Mouse (Mus musculus): ENCODE results near the gene Cd79b. TPM values are rescaled to one million over a fixed set of nuclear protein-coding genes. Genes with fewer than 3 reads are reported as not detected.
"Not testable (repeated sequence)": the region's sequence is repeated elsewhere in the genome, so short reads cannot be mapped to it uniquely, and the experiment has no call there.

Gene Cd79b
- total RNA-seq (2021): under 1 TPM; 0.51 to 0.70 TPM
- long read RNA-seq, experiment 1: 0 reads
- long read RNA-seq, experiment 2: 0 reads

- no peak for DNase-seq
These were observed at the start of gene Cd79b for GRCm38 (mm10) chr11:106314333-106314812. Gene Cd79b (minus strand): TSS chr11:106314762.

- DNase-seq: no peak
These were observed 44.8 kb upstream of the Cd79b start for GRCm38 (mm10) chr11:106359350-106359749.

- peak; percentile 57 for DNase-seq
These were observed 41.0 kb upstream of the Cd79b start for GRCm38 (mm10) chr11:106355382-106356128.

DNA sequence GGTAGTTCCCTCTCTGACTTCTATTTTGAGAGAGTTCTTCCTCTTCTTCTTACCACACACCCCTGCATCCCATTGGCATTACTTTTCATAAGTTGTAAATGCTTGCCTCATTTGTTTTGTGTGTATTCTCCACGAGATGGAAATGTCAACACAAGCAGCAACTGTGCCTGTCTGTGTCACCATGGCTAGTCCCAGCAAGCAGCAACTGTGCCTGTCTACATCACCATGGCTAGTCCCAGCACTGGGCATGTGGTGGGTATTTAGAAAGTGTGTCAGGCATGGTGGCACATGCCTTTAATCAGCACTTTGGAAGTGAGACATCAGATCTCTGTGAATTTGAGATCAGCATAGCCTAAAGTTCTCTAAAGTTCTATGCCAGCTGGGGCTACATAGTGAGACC is 39.6 kb upstream of the Cd79b start:
- no peak for DNase-seq

DNA sequence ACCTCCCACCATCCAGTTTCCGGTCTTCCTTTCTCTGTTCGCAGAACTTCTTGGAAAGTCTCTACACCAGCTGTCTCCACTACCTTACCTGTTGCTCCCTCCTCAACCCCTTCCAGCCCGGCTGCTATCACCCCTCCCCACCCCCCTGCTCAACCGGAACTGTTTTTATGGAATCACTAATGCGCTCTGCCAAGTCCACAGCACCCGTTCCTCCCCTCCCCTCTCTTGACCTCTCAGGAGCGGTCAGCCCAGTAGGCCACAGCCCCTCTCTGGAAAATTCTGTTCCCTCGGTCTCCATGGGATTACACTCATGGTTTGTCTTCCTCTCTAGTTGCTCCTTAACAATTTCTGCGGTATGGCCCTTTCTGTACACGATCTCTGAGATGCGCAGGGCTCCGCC is 38.6 kb upstream of the Cd79b start, which contains the start of gene Scn4a:
Gene Scn4a, minus strand, starts transcription at position 101 of the 400 bp plus-strand sequence.
- DNase-seq: no peak

GRCm38 (mm10) chr11:106351941-106352340 is 37.4 kb upstream of the Cd79b start:
- DNase-seq: no peak

DNA sequence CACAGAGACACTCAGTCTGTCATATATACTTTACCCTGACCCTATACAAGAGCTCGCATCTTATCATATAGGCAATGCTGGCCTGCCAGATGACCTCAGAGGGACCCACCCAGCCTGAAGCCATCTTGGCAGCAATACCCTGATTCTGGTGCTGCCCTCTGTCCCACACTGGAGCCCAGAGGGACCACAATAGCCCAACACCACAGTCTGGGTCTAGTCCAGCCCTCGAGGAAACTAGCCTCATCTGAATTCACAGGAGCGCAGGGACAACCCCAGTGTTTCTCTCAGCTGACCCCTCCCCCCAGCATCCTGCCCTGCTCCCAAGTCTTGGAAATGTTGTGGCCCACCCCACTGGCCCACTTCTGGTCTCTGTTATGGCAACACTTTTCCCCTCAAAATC is 36.7 kb upstream of the Cd79b start:
- DNase-seq: no peak

GRCm38 (mm10) chr11:106350853-106351252 is 36.3 kb upstream of the Cd79b start:
- DNase-seq: peak; percentile 83

DNA sequence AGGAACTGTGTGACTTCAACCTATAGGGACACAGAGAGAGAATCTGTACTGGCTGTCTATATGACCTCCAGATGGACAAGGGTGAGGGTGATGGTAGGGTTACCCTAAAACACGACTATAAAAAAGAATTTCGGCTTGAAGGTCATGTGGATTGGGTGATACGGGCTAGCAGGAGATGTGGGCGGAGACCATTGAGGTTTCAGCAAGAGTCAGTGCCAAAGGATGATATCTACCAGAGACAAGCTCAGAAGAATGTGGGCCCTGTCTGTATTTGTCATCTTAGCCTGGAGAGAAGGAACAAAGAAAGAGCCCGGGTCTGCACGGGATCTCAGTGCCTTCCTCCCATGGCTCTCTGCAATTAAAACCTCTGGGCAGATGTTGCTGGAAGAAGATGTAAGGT is 35.2 kb upstream of the Cd79b start:
- no peak for DNase-seq

GRCm38 (mm10) chr11:106344910-106345309 is 30.3 kb upstream of the Cd79b start:
- no peak for DNase-seq

- peak; percentile 63 for DNase-seq
These were observed 26.5 kb upstream of the Cd79b start for GRCm38 (mm10) chr11:106340990-106341520.

DNA sequence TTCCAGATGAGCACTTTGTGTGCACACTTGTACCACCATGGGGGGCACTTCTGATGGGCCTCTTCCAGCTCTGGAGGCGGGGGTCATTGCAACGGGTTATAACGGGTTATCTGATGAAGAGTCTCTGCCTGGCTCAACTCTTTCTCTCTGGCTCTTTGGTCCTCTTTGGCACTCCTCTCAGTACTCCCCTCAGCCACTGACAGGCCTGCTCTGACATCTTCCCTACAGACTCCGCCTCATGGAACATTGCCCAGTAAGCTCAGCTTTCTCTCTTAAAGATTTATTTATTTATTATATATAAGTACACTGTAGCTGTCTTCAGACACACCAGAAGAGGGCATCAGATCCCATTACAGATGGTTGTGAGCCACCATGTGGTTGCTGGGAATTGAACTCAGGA is 24.8 kb upstream of the Cd79b start:
- DNase-seq: not testable (repeated sequence)

- DNase-seq: no peak
These were observed 24.3 kb upstream of the Cd79b start for GRCm38 (mm10) chr11:106338870-106339269.

DNA sequence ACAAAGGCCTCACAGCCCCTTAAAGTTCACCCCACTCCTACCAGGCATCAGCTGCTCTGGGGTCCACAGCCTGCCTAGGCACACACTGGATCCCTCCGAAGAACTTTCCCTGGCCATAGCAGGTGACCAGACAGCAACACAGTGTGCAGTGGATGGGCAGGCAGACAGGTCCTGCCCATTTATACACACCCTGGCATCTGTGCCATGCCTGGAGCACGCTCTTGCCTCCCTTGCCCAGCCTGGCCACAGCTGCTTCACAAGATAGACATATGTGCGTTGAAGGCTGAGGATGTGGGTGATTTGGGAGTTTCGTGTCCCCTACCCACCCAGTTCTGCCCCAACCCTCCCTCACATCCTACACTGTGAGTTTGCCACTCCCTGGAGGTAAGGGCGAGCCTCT is 23.5 kb upstream of the Cd79b start:
- peak; percentile 44 for DNase-seq

GRCm38 (mm10) chr11:106334066-106334465 is 19.5 kb upstream of the Cd79b start:
- DNase-seq: peak; percentile 77

GRCm38 (mm10) chr11:106332458-106332857 is 17.9 kb upstream of the Cd79b start:
- peak; percentile 57 for DNase-seq

- no peak for DNase-seq
These were observed 15.1 kb upstream of the Cd79b start for GRCm38 (mm10) chr11:106329682-106330081.

GRCm38 (mm10) chr11:106329128-106329527 is 14.6 kb upstream of the Cd79b start:
- no peak for DNase-seq

- DNase-seq: peak; percentile 76
These were observed 14.0 kb upstream of the Cd79b start for GRCm38 (mm10) chr11:106328521-106328920.

GRCm38 (mm10) chr11:106326475-106326874 is 11.9 kb upstream of the Cd79b start:
- no peak for DNase-seq

DNA sequence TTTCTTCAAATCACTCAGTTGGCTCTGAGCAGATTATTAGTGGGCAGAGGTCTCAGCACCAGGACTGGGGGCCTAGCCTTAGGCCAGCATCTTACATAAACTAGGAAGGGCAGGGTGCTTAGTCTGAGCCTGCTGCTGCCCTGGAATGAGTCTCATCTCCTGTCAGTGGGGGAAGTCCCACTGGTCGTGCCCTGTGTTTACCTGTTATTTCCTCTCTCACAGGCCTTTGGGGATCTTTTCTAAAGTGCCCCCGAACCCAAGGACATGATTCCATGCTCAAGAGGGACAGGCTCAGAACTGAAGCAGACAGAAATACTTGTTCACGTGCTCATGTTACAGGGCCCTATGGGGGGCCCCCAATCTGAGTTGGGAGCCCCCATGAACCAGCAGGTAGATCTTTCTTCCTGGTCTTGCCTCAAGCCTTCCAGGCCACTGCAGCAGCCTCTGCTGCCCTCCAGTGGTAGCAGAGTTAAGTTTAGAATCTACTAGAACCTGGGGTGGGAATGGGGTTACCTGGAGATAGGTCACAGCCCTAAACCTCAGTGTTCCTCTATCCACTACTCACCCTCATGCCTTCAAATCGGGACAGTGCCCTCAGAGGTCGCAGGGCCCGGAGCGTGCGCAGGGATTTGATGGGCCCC is 11.1 kb upstream of the Cd79b start:
- peak; percentile 52 for DNase-seq

DNA sequence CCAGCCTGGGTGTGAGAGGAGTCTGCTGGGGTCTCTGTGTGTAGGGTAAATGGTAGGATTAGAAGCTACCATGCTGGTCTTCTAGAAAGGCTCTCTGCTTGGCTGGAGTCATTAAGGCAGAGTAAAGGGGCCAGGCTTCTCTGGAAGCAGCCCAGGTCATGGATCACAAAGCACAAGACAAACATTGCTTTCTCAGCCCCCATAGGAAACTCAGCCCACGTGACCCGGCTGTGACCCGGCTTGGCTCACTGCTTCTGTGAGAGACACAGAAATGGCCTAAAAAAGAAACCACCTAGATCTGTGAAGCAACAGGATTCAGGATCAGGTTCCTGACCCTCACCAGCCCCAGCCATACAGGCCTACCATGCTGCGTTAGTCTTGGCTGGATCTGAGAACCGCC is 10.3 kb upstream of the Cd79b start:
- DNase-seq: no peak

All from gastrocnemius, postnatal 25 days (tissue).